Mouse (Mus musculus) ES-E14 (cell line): ENCODE measurements around the gene Slc35e3. TPM values are rescaled to one million over a fixed set of nuclear protein-coding genes. Genes with fewer than 3 reads are reported as not detected.
"Not testable (repeated sequence)": the region's sequence is repeated elsewhere in the genome, so short reads cannot be mapped to it uniquely, and the experiment has no call there.

Source experiments
- DNase-seq: peaks from one replicate; pipeline ENCODE4 v3.0.0-alpha.2; 2013; ENCODE audit warnings: low read depth, low spot score
- H3K27ac ChIP-seq: 2 replicates; pipeline ENCODE4 v1.5.1; 2012; ENCODE audit warnings: low read depth, mild to moderate bottlenecking, low read length, moderate library complexity, mixed read lengths; ENCODE audit not compliant: poor library complexity, insufficient read depth, severe bottlenecking
- H3K36me3 ChIP-seq: 2 replicates; pipeline ENCODE4 v1.6.1; 2012; ENCODE audit warnings: mild to moderate bottlenecking, low read length, moderate library complexity, mixed read lengths; ENCODE audit not compliant: control insufficient read depth, poor library complexity, insufficient read depth, severe bottlenecking
- H3K4me1 ChIP-seq, 2 experiments: fragments of 150-350 bp in 1 of 2; sonication (generic) in 1 of 2; 2 replicates each; pipeline ENCODE4 v1.6.1; 2012; ENCODE audit warnings: low read length in 2 of 2, mild to moderate bottlenecking in 1 of 2, mixed read lengths in 1 of 2; ENCODE audit not compliant: control insufficient read depth in 2 of 2, insufficient read depth in 2 of 2, poor library complexity in 1 of 2
- H3K4me3 ChIP-seq, 2 experiments: fragments of 150-350 bp in 1 of 2; sonication (generic) in 1 of 2; 2 replicates each; pipeline ENCODE4 v1.5.1; 2012; ENCODE audit warnings: low read length in 2 of 2, low read depth in 1 of 2, mild to moderate bottlenecking in 1 of 2, mixed read lengths in 1 of 2; ENCODE audit not compliant: insufficient read depth in 1 of 2, poor library complexity in 1 of 2, severe bottlenecking in 1 of 2
- H3K9ac ChIP-seq: 2 replicates; pipeline ENCODE4 v1.6.1; 2012; ENCODE audit warnings: low read depth, mild to moderate bottlenecking, low read length, mixed read lengths; ENCODE audit not compliant: poor library complexity, insufficient read depth, severe bottlenecking
- H3K9me3 ChIP-seq: fragments of 150-350 bp; sonication (generic); 2 replicates; pipeline ENCODE4 v1.6.1; 2012; ENCODE audit warnings: low read depth, mild to moderate bottlenecking, low read length; ENCODE audit not compliant: control insufficient read depth, insufficient read depth
- CHD2 ChIP-seq: IDR thresholded peaks from 2 replicates; pipeline ENCODE4 v1.6.1; 2014; ENCODE audit warnings: mild to moderate bottlenecking, low read depth, low read length, inconsistent platforms
- HCFC1 ChIP-seq: IDR thresholded peaks from 2 replicates; pipeline ENCODE4 v1.6.1; 2012; ENCODE audit warnings: low read length, inconsistent platforms, borderline replicate concordance; ENCODE audit not compliant: insufficient read depth
- MAFK ChIP-seq: IDR thresholded peaks from 2 replicates; pipeline ENCODE4 v1.6.1; 2014; ENCODE audit warnings: mild to moderate bottlenecking, low read depth, low read length, inconsistent platforms; ENCODE audit not compliant: insufficient read depth
- ZC3H11A ChIP-seq: IDR thresholded peaks from 2 replicates; pipeline ENCODE4 v1.6.1; 2012; ENCODE audit warnings: low read depth, mild to moderate bottlenecking, inconsistent platforms, low read length, borderline replicate concordance
- ZNF384 ChIP-seq: IDR thresholded peaks from 2 replicates; pipeline ENCODE4 v1.6.1; 2012; ENCODE audit warnings: low read depth, low read length, inconsistent platforms
- in situ Hi-C, 2 experiments: fragments of 600-800 bp; cut with MboI; formaldehyde crosslinking; loops; one replicate each; pipeline ENCODE4 v1.15.1; 2025; ENCODE audit warnings: low sequenced_read_pairs in 2 of 2, inconsistent platforms in 1 of 2; ENCODE audit not compliant: unreplicated experiment in 2 of 2
- total RNA-seq: library from RNA; depleted of rRNA; stranded (reverse); fragments of 300-350 nt; gene quantifications from 2 replicates; pipeline ENCODE4 v1.2.3, GENCODE M21; 2012

Gene Slc35e3
- total RNA-seq, 1 experiment = 16.3 TPM

DNA sequence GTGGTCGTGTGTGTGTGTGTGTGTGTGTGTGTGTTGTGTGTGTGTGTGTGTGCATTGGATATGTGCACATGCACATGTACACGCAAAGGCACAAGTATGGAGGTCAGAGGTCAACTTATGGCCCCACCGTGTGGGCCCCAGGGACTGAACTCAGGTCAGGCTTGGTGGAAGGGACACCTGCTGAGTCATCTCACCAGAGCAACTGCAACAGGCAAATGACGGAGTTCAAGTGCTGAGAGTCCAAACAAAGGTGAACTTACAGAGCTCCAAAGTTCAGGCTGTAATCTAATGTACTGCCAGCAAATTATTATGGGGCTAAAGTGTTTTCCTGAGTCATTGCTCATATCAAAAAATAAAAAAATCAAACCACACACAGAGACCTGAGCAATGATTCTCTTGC is 9.1 kb downstream of the Slc35e3 start:
- peaks cover 0 to 13% of the 10 kb centered on the region in 2 experiments; a peak in 1 of 4 replicates for H3K4me1 ChIP-seq
- H3K9ac ChIP-seq = no peak overlapping the region
- H3K4me3 ChIP-seq = no peak overlapping the region
- in situ Hi-C loops = no loop called here
- DNase-seq = no peak
- TF ChIP-seq ZNF384 (no peak), MAFK (no peak), ZC3H11A (no peak), HCFC1 (no peak), CHD2 (no peak)
- H3K27ac ChIP-seq = no peak overlapping the region
- H3K9me3 ChIP-seq = no peaks in the 10 kb centered on the region
- peaks cover 26% of the 10 kb centered on the region; the same call in 1 of the 2 replicates for H3K36me3 ChIP-seq

DNA sequence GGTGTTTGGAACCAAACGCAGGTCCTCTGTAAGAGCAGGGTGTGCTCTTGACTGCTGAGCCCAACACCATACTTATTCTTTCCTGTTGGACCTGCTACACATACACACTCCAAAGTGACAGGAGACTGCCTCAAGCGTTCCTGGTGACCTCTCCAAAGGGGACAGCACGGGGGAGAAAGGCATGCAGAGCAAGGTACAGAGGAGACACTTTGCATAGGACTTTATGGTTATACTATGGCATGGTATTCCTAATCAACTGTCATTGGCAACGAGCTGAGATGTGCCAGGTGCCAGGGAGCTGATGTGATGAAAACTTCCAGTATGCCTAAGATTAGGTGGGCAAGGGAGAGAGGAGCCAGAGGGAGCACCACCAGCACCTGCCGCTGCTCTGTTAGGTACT is 9.6 kb downstream of the Slc35e3 start:
- peaks cover 26% of the 10 kb centered on the region; the same call in 1 of the 2 replicates for H3K36me3 ChIP-seq
- H3K4me3 ChIP-seq = no peak overlapping the region
- peaks cover 0 to 10% of the 10 kb centered on the region in 2 experiments; a peak in 1 of 4 replicates for H3K4me1 ChIP-seq
- no peak overlapping the region for H3K27ac ChIP-seq
- TF ChIP-seq HCFC1 (no peak), MAFK (no peak), ZNF384 (no peak), ZC3H11A (no peak), CHD2 (no peak)
- H3K9me3 ChIP-seq = no peaks in the 10 kb centered on the region
- in situ Hi-C loops = no loop called here
- no peak overlapping the region for H3K9ac ChIP-seq
- DNase-seq = no peak

DNA sequence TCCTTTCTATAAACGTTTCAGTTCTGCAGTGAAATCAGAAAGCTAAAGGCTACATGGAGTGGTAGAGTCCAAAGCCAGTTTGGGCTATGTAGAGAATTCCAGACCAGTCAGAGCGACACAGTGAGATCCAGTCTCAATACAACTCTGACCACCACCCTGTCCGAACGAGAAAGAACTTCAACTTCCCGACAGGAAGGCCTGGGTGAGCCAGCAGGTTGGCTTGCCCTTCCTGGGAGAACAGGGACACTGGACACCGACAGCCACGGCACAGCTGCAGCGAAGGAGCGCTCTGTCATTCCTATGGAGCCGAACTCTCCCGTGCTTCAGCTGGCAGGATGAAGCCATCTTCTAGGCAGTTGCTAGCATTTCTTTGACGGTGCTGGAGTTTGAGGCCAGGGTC is 10.8 kb downstream of the Slc35e3 start:
- DNase-seq, H3K4me1 ChIP-seq, H3K9ac ChIP-seq, H3K4me3 ChIP-seq, in situ Hi-C loops, H3K9me3 ChIP-seq, H3K27ac ChIP-seq: not testable (repeated sequence)
- peaks cover 26% of the 10 kb centered on the region; the same call in 1 of the 2 replicates for H3K36me3 ChIP-seq

DNA sequence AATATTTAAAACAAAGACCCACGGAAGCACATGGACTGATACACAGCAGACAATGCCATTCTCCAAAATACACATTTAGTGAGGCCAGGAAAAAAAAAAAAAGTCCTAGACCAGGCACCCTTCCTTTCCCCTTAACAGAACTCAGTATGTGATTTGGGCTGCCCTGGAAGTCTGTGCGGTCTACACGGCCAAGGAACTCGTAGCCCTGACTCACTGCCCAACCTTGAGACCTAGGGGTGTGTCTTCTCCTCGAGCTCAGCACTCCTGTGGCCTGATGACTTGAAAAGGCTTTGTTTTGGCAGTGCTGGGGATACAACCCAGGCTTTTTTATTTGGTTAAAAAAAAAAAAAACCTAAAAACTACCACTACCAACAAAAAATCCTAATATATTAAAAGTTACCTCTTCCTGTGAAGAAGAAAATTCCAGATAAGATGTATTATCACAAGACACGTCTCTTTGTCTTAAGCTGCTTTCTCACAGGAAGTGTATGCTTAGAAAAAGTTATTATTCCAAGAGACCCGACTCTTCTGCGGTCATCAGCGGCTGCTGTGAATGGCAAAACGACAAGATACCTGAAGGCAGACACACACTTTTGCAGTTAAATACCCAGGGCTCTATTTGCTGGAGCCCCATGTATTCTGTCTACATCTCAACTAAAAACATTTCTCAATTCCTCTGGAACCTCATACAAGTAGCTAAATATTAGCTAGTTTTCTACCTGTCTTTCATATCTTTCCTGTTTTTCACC is 11.9 kb downstream of the Slc35e3 start:
- H3K36me3 ChIP-seq = peaks cover 21% of the 10 kb centered on the region; the same call in 1 of the 2 replicates
- in situ Hi-C loops, H3K4me3 ChIP-seq, H3K9me3 ChIP-seq, DNase-seq, H3K27ac ChIP-seq, H3K4me1 ChIP-seq, H3K9ac ChIP-seq: not testable (repeated sequence)

DNA sequence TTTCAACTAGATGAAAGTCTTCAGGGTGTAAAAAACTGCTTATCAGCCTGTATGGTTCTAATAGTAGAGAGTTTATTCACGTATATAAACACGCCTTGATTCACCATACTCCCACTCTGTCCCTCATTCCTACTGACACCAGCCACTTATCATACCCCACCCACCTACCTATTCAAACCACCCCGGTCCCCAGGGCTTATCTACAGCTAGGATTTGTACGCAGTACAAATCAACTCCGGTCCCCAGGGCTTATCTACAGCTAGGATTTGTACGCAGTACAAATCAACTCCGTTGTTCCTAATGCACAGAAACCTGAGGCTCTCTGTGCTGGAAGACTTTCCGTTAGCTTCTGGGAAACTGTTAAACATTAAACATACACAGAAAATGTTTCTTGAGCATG is 12.5 kb downstream of the Slc35e3 start:
- DNase-seq, H3K27ac ChIP-seq, H3K4me1 ChIP-seq, in situ Hi-C loops, H3K9me3 ChIP-seq, H3K4me3 ChIP-seq, H3K9ac ChIP-seq: not testable (repeated sequence)
- peaks cover 15% of the 10 kb centered on the region; the same call in 1 of the 2 replicates for H3K36me3 ChIP-seq
